Mouse (Mus musculus): ENCODE data around the gene Atp13a1.

- TF ChIP-seq CTCF (IDR thresholded peaks at IDR 0.05; ENCODE audit: extremely low read depth, insufficient read depth, insufficient read length, insufficient replicate concordance) (no peak), POLR2A (IDR thresholded peaks at IDR 0.05; ENCODE audit: low read depth, low read length) (no peak)
Measured at GRCm38 (mm10) chr8:69853869-69854268, 62.9 kb downstream of the Atp13a1 start.
